Mouse (Mus musculus) cerebellum, adult 11 months (tissue): Measurements from ENCODE around the gene Adgrb3.
A peak's percentile ranks its signal among the peaks of the same experiment; 100 is the strongest.

ENCODE experiments used
- DNase-seq: peaks from one replicate; pipeline ENCODE4 v3.0.0; 2022

The Adgrb3 gene

DNA sequence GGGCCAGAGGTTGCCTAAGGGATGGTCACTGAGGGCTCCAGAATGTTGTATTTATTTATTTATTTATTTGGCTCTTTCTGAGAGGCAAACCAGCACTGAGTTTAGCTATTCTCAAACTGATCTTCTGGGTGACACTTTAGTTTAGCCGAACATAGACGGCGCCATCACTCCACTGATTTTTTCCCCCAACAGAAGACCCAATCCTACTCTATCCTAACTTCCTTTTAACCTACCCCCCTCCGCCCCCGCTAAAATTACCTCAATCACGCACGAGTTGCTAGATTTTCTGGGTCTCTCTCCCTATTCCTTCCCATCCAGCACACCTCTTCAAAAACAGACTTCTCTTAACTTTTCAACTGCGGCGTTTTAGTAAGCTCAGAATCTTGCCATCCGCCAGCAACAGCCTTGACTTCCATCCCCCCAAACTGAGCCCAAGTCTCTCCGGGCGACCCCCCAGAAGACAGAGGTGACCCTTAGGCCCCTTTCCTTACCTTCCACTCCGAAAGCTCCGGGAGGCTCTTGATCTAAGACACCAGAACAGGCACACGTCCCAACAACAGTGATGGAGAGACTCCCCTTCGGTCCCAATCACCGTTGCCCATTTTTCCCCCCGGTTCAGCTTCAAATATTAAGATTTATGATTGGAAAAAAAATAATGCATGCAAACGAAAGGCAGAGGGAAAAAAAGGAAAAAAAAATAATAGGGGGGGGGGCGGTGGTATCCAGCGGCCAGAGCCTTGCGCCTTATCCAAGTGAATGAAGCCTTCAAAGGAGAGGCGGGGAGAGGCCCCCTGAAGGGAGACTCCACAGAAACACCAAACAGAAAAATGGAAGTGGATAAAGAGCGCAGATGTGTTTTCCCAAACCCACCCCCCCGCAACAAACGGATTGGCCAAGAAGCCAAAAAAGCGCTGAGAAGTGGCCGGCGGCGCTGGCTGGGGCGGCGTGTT is at the start of gene Adgrb3:
Gene Adgrb3, minus strand, starts transcription at position 737 of the 950 bp plus-strand sequence.
- DNase-seq, result peak; percentile 24

GRCm38 (mm10) chr1:25877526-25877925 is 48.0 kb upstream of the Adgrb3 start:
- DNase-seq, result no peak

DNA sequence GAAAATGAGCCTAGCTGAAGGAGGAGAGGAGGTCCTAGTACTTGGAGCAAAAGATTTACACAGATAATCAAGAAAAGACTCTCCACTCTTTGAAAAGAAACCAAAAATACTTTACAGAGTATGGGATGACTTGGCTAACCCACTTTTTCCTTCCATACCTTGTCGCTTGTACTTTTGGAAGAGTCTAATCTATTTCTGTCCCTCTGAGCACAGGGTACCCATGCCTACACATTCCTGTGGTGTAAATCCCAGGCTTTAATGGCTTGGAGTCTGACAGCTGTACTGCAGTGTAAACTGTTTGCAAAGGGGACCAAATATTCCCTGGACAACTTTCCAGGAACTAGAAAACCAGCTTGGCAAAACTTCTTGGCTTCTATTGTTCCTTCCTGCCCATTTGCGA is 28.0 kb upstream of the Adgrb3 start:
- no peak for DNase-seq

DNA sequence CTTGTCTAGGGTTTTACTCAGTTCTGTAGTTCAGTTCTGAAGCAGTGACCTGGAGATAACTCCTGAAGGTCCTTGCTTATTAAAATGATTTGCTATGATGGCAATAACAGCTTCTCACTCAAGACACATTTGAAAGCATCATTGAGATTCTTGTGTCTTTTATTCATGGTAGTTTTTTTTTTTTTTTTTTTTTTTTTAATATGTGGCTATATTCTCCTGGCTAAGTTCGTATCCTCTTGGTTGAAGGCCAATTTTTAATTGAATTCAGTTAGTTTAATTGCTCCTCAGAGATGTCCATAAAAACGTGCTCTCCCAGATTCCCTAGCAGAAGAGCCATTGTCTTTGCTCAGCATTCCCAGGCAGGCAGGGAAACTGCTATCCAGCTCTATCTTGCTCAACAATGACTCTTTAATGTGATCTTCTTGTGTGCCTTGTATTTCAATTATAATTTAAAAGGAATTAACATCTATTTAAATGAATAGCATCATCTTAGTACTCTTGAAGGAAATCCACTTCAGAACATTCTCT is 25.0 kb upstream of the Adgrb3 start:
- DNase-seq, result no peak

GRCm38 (mm10) chr1:25832260-25832659 is 2.8 kb upstream of the Adgrb3 start:
- no peak for DNase-seq

DNA sequence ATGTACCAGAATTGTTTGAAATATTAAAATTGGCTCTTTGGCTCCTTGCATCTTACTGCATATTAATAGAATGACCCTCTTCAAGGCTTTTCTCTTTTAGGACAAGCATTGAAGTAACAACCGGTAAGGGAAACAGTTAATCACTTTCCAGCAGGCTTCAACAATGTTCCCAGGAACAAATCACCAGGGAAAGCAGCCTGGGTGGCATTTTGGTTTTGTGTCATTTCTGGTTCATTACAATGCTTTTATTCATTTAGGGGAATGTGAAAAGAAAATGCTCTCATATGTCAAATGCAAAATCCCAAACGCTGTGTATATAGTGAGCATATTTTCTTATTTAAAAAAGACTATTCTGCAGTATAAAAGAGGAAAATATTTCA is 2.0 kb upstream of the Adgrb3 start:
- no peak for DNase-seq

DNA sequence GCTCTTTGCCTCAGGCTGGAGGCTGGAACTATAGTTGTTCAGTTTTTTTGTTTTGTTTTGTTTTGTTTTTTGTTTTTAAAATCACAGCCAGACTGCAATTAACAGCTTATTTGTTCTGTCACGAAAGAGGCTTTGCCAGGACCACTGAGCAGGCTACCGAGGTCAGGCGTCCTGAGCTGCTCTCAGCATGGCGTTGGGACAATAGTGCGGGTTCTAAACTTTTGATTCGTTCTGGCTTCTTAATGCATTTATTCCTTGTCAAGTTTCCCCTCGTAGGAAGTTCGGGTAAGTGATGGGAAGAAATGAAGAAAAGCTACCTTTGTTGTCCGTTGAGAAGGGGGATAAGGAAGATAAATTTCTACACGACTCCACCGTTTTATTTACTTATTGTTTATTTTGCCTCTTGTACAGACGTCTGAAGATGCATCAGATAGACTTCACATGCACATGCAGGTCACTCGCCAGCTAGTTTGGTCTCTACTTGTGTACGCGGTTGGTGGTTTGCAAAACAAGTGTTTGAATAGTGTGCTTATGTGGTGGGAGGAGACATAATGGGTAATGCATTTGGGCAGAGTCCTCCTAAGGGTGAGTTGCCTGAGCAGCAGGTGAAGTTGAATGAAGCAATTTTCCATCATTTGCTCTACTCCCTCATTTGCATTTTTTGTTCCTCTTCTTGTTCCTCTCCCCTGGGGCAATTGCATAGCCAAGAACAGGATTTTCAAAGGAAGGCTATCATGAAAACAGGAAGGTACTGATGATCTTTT is 1.4 kb upstream of the Adgrb3 start:
- DNase-seq, result peak; percentile 23

GRCm38 (mm10) chr1:25829921-25830751 is 629 bp upstream of the Adgrb3 start:
- peak; percentile 88 for DNase-seq

DNA sequence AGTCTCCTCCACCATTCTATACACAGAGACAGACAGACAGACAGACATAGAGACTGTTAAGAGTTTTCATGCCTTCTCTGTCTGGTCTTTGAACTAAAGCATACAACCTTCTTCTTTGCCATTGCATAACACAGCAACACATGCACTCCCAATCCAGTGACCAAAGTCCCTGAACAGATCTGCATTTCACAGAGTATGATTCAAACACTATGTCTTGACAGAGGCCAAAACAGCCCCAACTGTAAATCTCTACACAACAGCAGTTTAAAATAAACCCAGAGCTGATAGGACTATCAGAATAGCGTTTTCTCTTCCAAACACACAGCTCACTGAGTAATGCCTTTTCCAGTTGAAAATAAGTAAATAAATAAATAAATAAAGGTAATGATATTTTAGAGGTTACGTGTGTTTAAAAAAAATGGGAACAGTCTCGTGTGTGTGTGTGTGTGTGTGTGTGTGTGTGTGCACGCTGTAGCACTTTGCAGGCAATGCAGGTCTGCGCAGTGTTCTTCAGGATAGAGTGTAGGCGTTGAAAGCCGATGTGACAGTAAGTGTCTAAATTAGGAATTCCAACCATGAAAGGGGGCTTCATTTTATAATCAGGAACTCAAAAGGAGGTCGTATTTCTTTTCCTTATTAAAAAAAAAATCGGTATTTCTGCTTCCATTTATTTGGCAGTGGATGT is 1.3 kb downstream of the Adgrb3 start:
- DNase-seq, result peak; percentile 29

DNA sequence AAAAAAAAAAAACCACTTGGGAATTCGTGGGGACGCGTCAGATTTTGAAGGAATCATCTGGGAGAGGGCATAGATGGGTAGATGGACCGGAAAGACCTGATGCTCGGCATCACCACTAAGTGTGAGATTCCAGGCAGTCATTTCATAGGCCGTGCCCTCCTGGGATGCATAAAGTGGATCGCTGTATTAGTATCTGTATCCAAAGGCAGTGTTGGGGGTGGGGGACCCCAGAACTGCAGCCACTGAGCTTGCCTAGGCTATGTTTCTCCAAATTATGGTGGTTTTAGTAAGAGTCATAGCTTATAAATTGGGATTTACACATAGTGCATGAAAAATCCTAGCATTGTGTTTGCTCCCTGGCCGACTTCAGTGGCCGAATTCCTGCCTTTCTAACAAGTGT is 2.1 kb downstream of the Adgrb3 start:
- peak; percentile 34 for DNase-seq

- DNase-seq, result peak; percentile 65
Measured at GRCm38 (mm10) chr1:25826771-25827170, 2.7 kb downstream of the Adgrb3 start.

DNA sequence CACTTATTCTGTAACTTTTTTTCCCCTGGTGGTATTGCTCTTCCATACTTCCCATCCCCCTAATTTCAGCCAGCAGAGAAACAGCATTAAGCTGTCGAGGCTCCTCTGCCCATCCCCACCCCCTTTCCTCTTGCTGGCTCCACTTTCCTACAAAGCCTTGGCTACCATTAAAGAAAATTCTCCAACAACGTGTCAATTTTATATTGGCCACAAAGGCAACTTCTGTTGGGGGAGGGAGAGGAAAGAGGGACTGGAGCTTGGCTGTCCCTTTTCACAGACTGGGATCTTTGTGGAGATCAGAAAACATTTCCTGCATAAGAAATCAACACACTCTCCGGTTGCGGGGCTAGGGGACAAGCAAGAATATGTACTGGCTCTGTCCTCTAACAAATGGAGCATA is 4.9 kb downstream of the Adgrb3 start:
- no peak for DNase-seq

- DNase-seq, result no peak
Measured at GRCm38 (mm10) chr1:25823961-25824360, 5.5 kb downstream of the Adgrb3 start.

- DNase-seq, result no peak
Measured at GRCm38 (mm10) chr1:25815491-25815890, 14.0 kb downstream of the Adgrb3 start.

DNA sequence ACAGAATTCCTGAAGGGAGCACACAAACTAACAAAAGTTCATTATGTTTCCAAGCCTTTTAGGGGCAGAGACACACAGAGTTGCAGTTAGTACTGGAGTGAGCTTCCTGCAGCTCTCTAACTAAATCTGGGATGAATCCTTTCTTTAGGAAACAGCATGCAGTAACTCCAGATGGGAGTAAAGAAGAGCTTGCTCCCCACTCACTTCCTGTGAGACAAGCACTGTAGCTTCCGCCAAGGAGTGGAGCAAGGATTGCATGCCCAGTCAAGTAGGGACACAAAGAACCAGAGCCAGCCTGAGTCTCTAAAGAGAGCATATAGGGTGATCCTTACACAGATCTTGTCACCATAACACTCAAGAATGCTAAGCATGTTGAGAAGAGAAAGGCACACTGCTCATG is 50.7 kb downstream of the Adgrb3 start:
- DNase-seq, result no peak

DNA sequence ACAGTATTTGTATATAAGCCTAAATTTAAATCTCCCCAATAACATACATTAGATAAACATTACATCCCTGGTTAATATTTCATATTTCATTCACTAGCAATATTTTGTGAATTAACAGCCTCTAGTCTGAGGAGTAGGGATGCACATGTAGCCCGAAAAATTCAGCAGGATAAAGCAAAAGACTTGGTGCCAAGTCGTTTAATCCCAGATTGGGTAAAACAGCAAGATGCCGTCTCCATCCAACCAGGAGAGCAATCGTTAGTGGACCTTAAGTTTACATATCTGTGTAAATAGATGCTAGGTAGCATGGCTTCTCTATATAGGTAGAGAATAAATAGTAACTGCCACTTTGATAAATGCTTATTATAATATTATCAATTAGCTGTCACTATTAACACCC is 52.0 kb downstream of the Adgrb3 start:
- no peak for DNase-seq

GRCm38 (mm10) chr1:25775440-25776130 is 53.9 kb downstream of the Adgrb3 start:
- no peak for DNase-seq

DNA sequence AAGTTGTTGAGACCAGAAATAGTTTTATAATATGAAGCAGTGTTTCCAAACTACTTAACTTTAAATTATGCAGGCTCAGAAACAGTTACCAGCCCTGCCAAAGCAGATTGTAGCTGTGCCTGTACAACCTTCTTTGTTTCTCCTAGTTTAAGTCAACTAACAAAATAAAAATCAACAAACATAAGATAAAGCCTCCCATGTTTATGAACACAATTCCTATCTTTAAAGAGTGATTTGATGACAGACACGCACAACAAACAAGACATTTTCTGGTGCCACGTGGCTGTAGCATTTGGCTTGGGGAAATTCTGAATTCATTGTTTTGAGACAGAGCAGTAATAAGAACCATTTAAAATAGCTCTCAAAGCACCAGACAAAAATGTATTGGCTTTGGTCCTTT is 60.5 kb downstream of the Adgrb3 start:
- no peak for DNase-seq

GRCm38 (mm10) chr1:25755265-25755664 is 74.2 kb downstream of the Adgrb3 start:
- no peak for DNase-seq

- DNase-seq, result no peak
Measured at GRCm38 (mm10) chr1:25754528-25754927, 75.0 kb downstream of the Adgrb3 start.

GRCm38 (mm10) chr1:25745575-25745974 is 83.9 kb downstream of the Adgrb3 start:
- no peak for DNase-seq

DNA sequence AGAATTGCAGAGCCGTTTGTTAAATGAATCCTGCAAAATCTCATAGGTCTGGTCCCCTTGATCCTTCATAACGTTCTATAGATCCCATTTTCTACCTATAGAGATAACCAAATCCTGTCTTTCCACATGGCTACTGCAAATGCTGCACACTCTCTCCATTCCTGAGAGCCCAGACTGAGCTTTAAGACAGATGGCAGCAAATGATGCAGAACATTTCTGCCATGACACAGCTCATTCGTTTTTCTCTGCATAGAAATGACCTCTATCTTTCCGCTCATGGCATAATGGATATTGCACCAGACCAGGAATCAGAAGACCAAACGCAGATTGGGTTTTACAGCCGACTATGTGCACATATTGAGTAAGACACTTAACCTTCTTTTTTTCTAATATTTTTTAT is 84.8 kb downstream of the Adgrb3 start:
- no peak for DNase-seq
